Mouse (Mus musculus): ENCODE data around the gene Dlx3.

DNA sequence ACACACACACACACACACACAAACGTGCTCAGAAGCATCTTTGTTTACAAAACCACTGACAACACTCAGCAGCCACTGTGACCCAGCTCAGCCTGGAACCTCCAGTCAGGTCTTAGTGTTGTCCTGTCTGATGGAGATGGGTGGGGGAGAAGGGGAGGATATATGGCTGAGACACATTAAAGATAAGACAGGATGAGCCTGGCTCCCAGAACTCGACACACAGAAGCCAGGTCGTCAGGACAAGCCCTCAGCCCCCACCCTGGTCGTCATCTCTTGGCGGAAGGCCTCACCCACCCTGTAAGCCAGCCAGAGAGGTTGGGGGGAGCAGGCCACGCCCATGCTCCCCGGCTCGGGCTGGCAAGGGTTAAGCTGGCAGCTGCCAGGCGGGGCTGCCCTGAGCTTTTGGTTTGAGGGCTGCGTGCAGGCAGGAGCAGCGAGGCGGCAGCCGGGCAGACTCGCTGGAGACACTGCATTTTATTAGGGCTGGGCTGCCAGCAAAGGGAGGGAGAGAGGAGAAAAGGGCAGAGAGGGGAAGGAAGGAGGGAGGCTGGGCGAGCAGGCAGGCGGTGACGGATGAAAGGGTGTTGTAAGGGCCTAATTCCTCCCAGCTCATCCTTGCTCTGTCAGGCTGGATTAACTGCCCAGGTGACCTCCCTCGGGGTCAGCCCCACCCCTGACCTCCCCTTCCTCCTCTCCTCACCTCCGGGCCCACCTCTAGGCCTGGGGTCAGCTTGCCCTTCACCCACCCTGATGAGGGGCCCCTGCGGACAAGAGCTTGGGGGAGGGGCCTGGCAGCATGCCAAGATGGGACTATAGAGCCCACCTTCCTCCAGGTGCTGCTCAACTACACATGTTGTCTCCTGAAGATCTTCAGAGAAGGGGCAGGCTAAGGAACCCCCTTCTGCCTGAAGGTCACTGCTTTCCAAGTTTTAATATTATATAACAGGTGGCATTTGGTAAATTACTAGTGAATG, 6.6 kb downstream of the Dlx3 start:
- TF ChIP-seq POLR2A (IDR thresholded peaks at IDR 0.05; ENCODE audit: low read depth, low read length) = no peak
- no peak for TF ChIP-seq CTCF (IDR thresholded peaks at IDR 0.05; ENCODE audit: extremely low read depth, insufficient read depth, insufficient read length, insufficient replicate concordance)
